Mouse (Mus musculus): ENCODE results near the gene Sox13. TPM values are rescaled to one million over a fixed set of nuclear protein-coding genes. Genes with fewer than 3 reads are reported as not detected.

Gene Sox13
- polyA plus RNA-seq, 1 experiment from 2014 or later, result 3.4 TPM

GRCm38 (mm10) chr1:133377547-133377946 is 46.6 kb downstream of the Sox13 start:
- no peak for ATAC-seq
- Histone ChIP-seq H3K4me3 (no peak overlapping the region), H3K4me2 (no peak overlapping the region), H3K4me1 (peaks cover 12% of the 10 kb centered on the region; the same call in 1 of the 2 replicates), H3K9ac (no peak overlapping the region), H3K27me3 (replicated peaks) (no peaks in the 10 kb centered on the region), H3K27ac (no peak overlapping the region), H3K36me3 (no peaks in the 10 kb centered on the region), H3K9me3 (replicated peaks) (no peaks in the 10 kb centered on the region)
- WGBS (ENCODE audit: insufficient replicate concordance), result 70% methylated on average over 5 of the region's 5 CpGs

- Histone ChIP-seq H3K9me3 (replicated peaks) (no peaks in the 10 kb centered on the region), H3K36me3 (no peaks in the 10 kb centered on the region), H3K4me1 (peaks cover 23% of the 10 kb centered on the region; the same call in 1 of the 2 replicates), H3K27ac (no peak overlapping the region), H3K9ac (no peak overlapping the region), H3K27me3 (replicated peaks) (no peaks in the 10 kb centered on the region), H3K4me2 (no peak overlapping the region), H3K4me3 (no peak overlapping the region)
- ATAC-seq, result peak; percentile 11; the same call in 1 of the 2 replicates
- 54% methylated on average over 10 of the region's 10 CpGs for WGBS (ENCODE audit: insufficient replicate concordance)
Measured at GRCm38 (mm10) chr1:133375696-133376346, 48.4 kb downstream of the Sox13 start.

- no peaks in the 10 kb centered on the region for H3K9me3 ChIP-seq (replicated peaks)
- H3K27ac ChIP-seq, result peak overlapping the region; percentile 58
- H3K4me3 ChIP-seq, result no peak overlapping the region
- peak; percentile 29 for ATAC-seq
- 41% methylated on average over 8 of the region's 8 CpGs for WGBS (ENCODE audit: insufficient replicate concordance)
- H3K9ac ChIP-seq, result no peak overlapping the region
- no peak overlapping the region for H3K4me2 ChIP-seq
- peaks cover 31% of the 10 kb centered on the region for H3K4me1 ChIP-seq
- no peaks in the 10 kb centered on the region for H3K36me3 ChIP-seq
- H3K27me3 ChIP-seq (replicated peaks), result no peaks in the 10 kb centered on the region
Measured at GRCm38 (mm10) chr1:133372113-133372512, 52.1 kb downstream of the Sox13 start.

GRCm38 (mm10) chr1:133371431-133371830 is 52.7 kb downstream of the Sox13 start:
- no peak overlapping the region for H3K4me2 ChIP-seq
- no peak overlapping the region for H3K4me3 ChIP-seq
- peak overlapping the region; percentile 63; the same call in 1 of the 2 replicates for H3K27ac ChIP-seq
- no peaks in the 10 kb centered on the region for H3K36me3 ChIP-seq
- 71% methylated on average over 6 of the region's 6 CpGs for WGBS (ENCODE audit: insufficient replicate concordance)
- no peak for ATAC-seq
- H3K9me3 ChIP-seq (replicated peaks), result no peaks in the 10 kb centered on the region
- H3K27me3 ChIP-seq (replicated peaks), result peaks cover 6% of the 10 kb centered on the region
- peaks cover 32% of the 10 kb centered on the region for H3K4me1 ChIP-seq
- no peak overlapping the region for H3K9ac ChIP-seq

- Histone ChIP-seq H3K9ac (no peak overlapping the region), H3K27me3 (replicated peaks) (peaks cover 16% of the 10 kb centered on the region), H3K4me1 (peaks cover 26% of the 10 kb centered on the region), H3K4me2 (no peak overlapping the region), H3K4me3 (no peak overlapping the region), H3K9me3 (replicated peaks) (no peaks in the 10 kb centered on the region), H3K27ac (no peak overlapping the region), H3K36me3 (no peaks in the 10 kb centered on the region)
- 51% methylated on average over 4 of the region's 4 CpGs for WGBS (ENCODE audit: insufficient replicate concordance)
- no peak for ATAC-seq
Measured at GRCm38 (mm10) chr1:133370352-133370751, 53.8 kb downstream of the Sox13 start.

GRCm38 (mm10) chr1:133368644-133369043 is 55.5 kb downstream of the Sox13 start:
- no peak overlapping the region for H3K9ac ChIP-seq
- peaks cover 32% of the 10 kb centered on the region for H3K4me1 ChIP-seq
- no peaks in the 10 kb centered on the region for H3K36me3 ChIP-seq
- no peaks in the 10 kb centered on the region for H3K9me3 ChIP-seq (replicated peaks)
- peaks cover 34% of the 10 kb centered on the region for H3K27me3 ChIP-seq (replicated peaks)
- no peak for ATAC-seq
- H3K27ac ChIP-seq, result no peak overlapping the region
- 54% methylated on average over 10 of the region's 10 CpGs for WGBS (ENCODE audit: insufficient replicate concordance)
- no peak overlapping the region for H3K4me3 ChIP-seq
- H3K4me2 ChIP-seq, result no peak overlapping the region

- Histone ChIP-seq H3K27me3 (replicated peaks) (peaks cover 42% of the 10 kb centered on the region), H3K36me3 (no peaks in the 10 kb centered on the region), H3K4me3 (no peak overlapping the region), H3K27ac (no peak overlapping the region), H3K4me1 (peaks cover 37% of the 10 kb centered on the region), H3K4me2 (peak overlapping the region; percentile 0; the same call in 1 of the 2 replicates), H3K9ac (no peak overlapping the region), H3K9me3 (replicated peaks) (no peaks in the 10 kb centered on the region)
- no peak for ATAC-seq
- 7% methylated on average over 11 of the region's 11 CpGs for WGBS (ENCODE audit: insufficient replicate concordance)
Measured at GRCm38 (mm10) chr1:133367606-133368488, 56.3 kb downstream of the Sox13 start.

- Histone ChIP-seq H3K27me3 (replicated peaks) (peaks cover 49% of the 10 kb centered on the region), H3K9ac (no peak overlapping the region), H3K4me3 (no peak overlapping the region), H3K27ac (no peak overlapping the region), H3K36me3 (no peaks in the 10 kb centered on the region), H3K4me2 (0 out of 2 replicates have a peak overlapping the region, but pooled peaks have one; percentile 0), H3K9me3 (replicated peaks) (no peaks in the 10 kb centered on the region), H3K4me1 (peaks cover 31% of the 10 kb centered on the region)
- WGBS (ENCODE audit: insufficient replicate concordance), result 40% methylated on average over 10 of the region's 10 CpGs
- no peak for ATAC-seq
Measured at GRCm38 (mm10) chr1:133366951-133367605, 57.1 kb downstream of the Sox13 start.

GRCm38 (mm10) chr1:133364890-133365289 is 59.3 kb downstream of the Sox13 start:
- no peak overlapping the region for H3K27ac ChIP-seq

GRCm38 (mm10) chr1:133364022-133364630 is 60.1 kb downstream of the Sox13 start:
- peak; percentile 13; the same call in 1 of the 2 replicates for ATAC-seq
- peaks cover 61% of the 10 kb centered on the region for H3K27me3 ChIP-seq (replicated peaks)
- no peaks in the 10 kb centered on the region for H3K9me3 ChIP-seq (replicated peaks)
- H3K9ac ChIP-seq, result peak overlapping the region; percentile 32; the same call in 1 of the 2 replicates
- no peak overlapping the region for H3K27ac ChIP-seq
- H3K4me2 ChIP-seq, result peak overlapping the region; percentile 81
- H3K4me3 ChIP-seq, result peak overlapping the region; percentile 58
- 8% methylated on average over 27 of the region's 27 CpGs for WGBS (ENCODE audit: insufficient replicate concordance)
- no peaks in the 10 kb centered on the region for H3K36me3 ChIP-seq
- peaks cover 25% of the 10 kb centered on the region for H3K4me1 ChIP-seq

More at GRCm38 (mm10) chr1:133364890-133365289, 59.3 kb downstream of the Sox13 start:
- ATAC-seq, result no peak
- Histone ChIP-seq H3K9ac (no peak overlapping the region), H3K4me2 (no peak overlapping the region), H3K4me1 (peaks cover 25% of the 10 kb centered on the region), H3K27me3 (replicated peaks) (peaks cover 57% of the 10 kb centered on the region), H3K36me3 (no peaks in the 10 kb centered on the region), H3K9me3 (replicated peaks) (no peaks in the 10 kb centered on the region), H3K4me3 (no peak overlapping the region)
- 34% methylated on average over 2 of the region's 2 CpGs for WGBS (ENCODE audit: insufficient replicate concordance)

GRCm38 (mm10) chr1:133363276-133364021 is 60.7 kb downstream of the Sox13 start, which contains the start of gene Etnk2:
Gene Etnk2, plus strand, starts transcription at chr1:133363572.
- Histone ChIP-seq H3K4me1 (peaks cover 25% of the 10 kb centered on the region), H3K4me3 (peak within 1 kb of the TSS; percentile 58), H3K9me3 (replicated peaks) (no peaks in the 10 kb centered on the region), H3K36me3 (no peaks in the 10 kb centered on the region), H3K27me3 (replicated peaks) (peaks cover 67% of the 10 kb centered on the region), H3K27ac (no peak within 1 kb of the TSS), H3K4me2 (peak within 1 kb of the TSS; percentile 81), H3K9ac (peak within 1 kb of the TSS; percentile 32; the same call in 1 of the 2 replicates)
- under 1% methylated on average over 49 of the region's 52 CpGs for WGBS (ENCODE audit: insufficient replicate concordance)
- ATAC-seq, result peak; percentile 61

All from liver, embryonic 12.5 days (tissue).